9 mouse cellular contexts compared by ENCODE assay signal in genomic region chr4:126754231-126754611, GRCm38 (mm10). TPM values are rescaled to one million over a fixed set of nuclear protein-coding genes. Genes with fewer than 3 reads are reported as not detected.
DNase-seq lines count a peak whose midpoint lies in the region; ATAC-seq and TF ChIP-seq lines count a peak whose summit lies in the region.
"Had no signal": no experiment of that assay in that cellular context is flagged by ENCODE, and none has a peak within 500 bp of the region (broad histone marks: within the 10 kb centered on the region; RNA-seq: fewer than 3 reads in every experiment).

No protein-coding gene starts in this region.

- TF ChIP-seq CTCF in liver, postnatal 0 days (IDR thresholded peaks at IDR 0.05; ENCODE audit: low read depth) = no peak

- peaks cover 30% of the 10 kb centered on the region for H3K4me1 ChIP-seq in heart, embryonic 16.5 days (ENCODE audit: control insufficient read depth, insufficient read depth, low read length)
- peaks cover 0 to 7% of the 10 kb centered on the region in 2 experiments; a peak in 1 of 4 replicates for H3K4me1 ChIP-seq in ES-E14 (ENCODE audit: control insufficient read depth in 2 of 2, insufficient read depth in 2 of 2, low read length in 2 of 2, poor library complexity in 1 of 2)
- peaks cover 48% of the 10 kb centered on the region for H3K4me1 ChIP-seq in forebrain, embryonic 15.5 days
- H3K4me1 ChIP-seq in liver, postnatal 0 days (ENCODE audit: insufficient read depth) = peaks cover 16% of the 10 kb centered on the region

- H3K27ac ChIP-seq in heart, embryonic 16.5 days (ENCODE audit: low read length) = peak overlapping the region; percentile 97
- no peak overlapping the region for H3K27ac ChIP-seq in ES-E14 (ENCODE audit: insufficient read depth, low read depth, low read length, poor library complexity, severe bottlenecking)
- H3K27ac ChIP-seq in forebrain, embryonic 15.5 days (replicated peaks) = peak overlapping the region; percentile 99
- H3K27ac ChIP-seq in liver, postnatal 0 days (ENCODE audit: low read depth) = peak overlapping the region; percentile 95

- peak overlapping the region; percentile 74 for H3K4me2 ChIP-seq in heart, embryonic 16.5 days (ENCODE audit: low read depth, low read length)
- peak overlapping the region; percentile 94 for H3K4me2 ChIP-seq in forebrain, embryonic 15.5 days (replicated peaks)
- peak overlapping the region; percentile 89 for H3K4me2 ChIP-seq in liver, postnatal 0 days (ENCODE audit: low read depth, low read length)

- DNase-seq in heart, adult 9 months (ENCODE audit: low spot score in 2 of 2) = no peak
- DNase-seq in ES-E14 (ENCODE audit: low read depth, low spot score) = no peak
- no peak for DNase-seq in liver, postnatal 0 days
- DNase-seq in adrenal gland, postnatal 14 days = no peak
- no peak for DNase-seq in urinary bladder, adult 18-20 months (ENCODE audit: low spot score in 2 of 2)
- DNase-seq: kidney, postnatal 4 days had no signal

- peak overlapping the region; percentile 93 for H3K9ac ChIP-seq in heart, embryonic 16.5 days (ENCODE audit: low read length)
- peak overlapping the region; percentile 60; the same call in 1 of the 2 replicates for H3K9ac ChIP-seq in ES-E14 (ENCODE audit: insufficient read depth, low read depth, low read length, poor library complexity, severe bottlenecking)
- peak overlapping the region; percentile 98 for H3K9ac ChIP-seq in forebrain, embryonic 15.5 days (replicated peaks)
- peak overlapping the region; percentile 96 for H3K9ac ChIP-seq in liver, postnatal 0 days (replicated peaks)

- H3K27me3 ChIP-seq in heart, embryonic 16.5 days (ENCODE audit: control insufficient read depth, insufficient read depth, low read length) = no peaks in the 10 kb centered on the region
- H3K27me3 ChIP-seq in forebrain, embryonic 15.5 days = no peaks in the 10 kb centered on the region
- H3K27me3 ChIP-seq in liver, postnatal 0 days (ENCODE audit: insufficient read depth, low read length) = no peaks in the 10 kb centered on the region

- no peaks in the 10 kb centered on the region for H3K9me3 ChIP-seq in heart, embryonic 16.5 days (replicated peaks; ENCODE audit: control insufficient read depth, low read length)
- no peaks in the 10 kb centered on the region for H3K9me3 ChIP-seq in ES-E14 (ENCODE audit: control insufficient read depth, insufficient read depth, low read depth, low read length)
- H3K9me3 ChIP-seq in forebrain, embryonic 15.5 days = no peaks in the 10 kb centered on the region
- no peaks in the 10 kb centered on the region for H3K9me3 ChIP-seq in liver, postnatal 0 days (ENCODE audit: low read length)

- in situ Hi-C loops in ES-E14 (cut with MboI; ENCODE audit: low sequenced_read_pairs in 2 of 2, unreplicated experiment in 2 of 2) = no loop called here

- no peak for TF ChIP-seq EP300 in liver, postnatal 0 days (IDR thresholded peaks at IDR 0.05; ENCODE audit: low read depth)

- ATAC-seq in heart, embryonic 16.5 days (replicated peaks; ENCODE audit: extremely low read depth, insufficient read depth, low FRiP score) = no peak
- no peak for ATAC-seq in forebrain, embryonic 15.5 days (replicated peaks)
- no peak for ATAC-seq in liver, postnatal 0 days
- ATAC-seq in activated CD4-positive, CD25-positive, alpha-beta regulatory T cell, adult 4 months = no peak

- peaks cover 5% of the 10 kb centered on the region; the same call in 1 of the 2 replicates for H3K36me3 ChIP-seq in heart, embryonic 16.5 days (ENCODE audit: control insufficient read depth, insufficient read depth)
- peaks cover 9% of the 10 kb centered on the region; the same call in 1 of the 2 replicates for H3K36me3 ChIP-seq in ES-E14 (ENCODE audit: control insufficient read depth, insufficient read depth, low read length, poor library complexity, severe bottlenecking)
- H3K36me3 ChIP-seq in forebrain, embryonic 15.5 days = 0 out of 2 replicates have a peak, but pooled peaks cover 3% of the 10 kb centered on the region
- H3K36me3 ChIP-seq in liver, postnatal 0 days (replicated peaks; ENCODE audit: insufficient read depth, low read length) = peaks cover 8% of the 10 kb centered on the region; the same call in 1 of the 2 replicates

- 2% methylated on average over 12 of the region's 12 CpGs for WGBS in heart, embryonic 16.5 days
- under 1% methylated on average over 12 of the region's 12 CpGs for WGBS in forebrain, embryonic 15.5 days
- 1% methylated on average over 12 of the region's 12 CpGs for WGBS in liver, postnatal 0 days (ENCODE audit: insufficient replicate concordance)

- peak overlapping the region; percentile 82 for H3K4me3 ChIP-seq in heart, embryonic 16.5 days (ENCODE audit: low read length)
- peak overlapping the region; percentile 76 to 78 for H3K4me3 ChIP-seq in ES-E14 (ENCODE audit: insufficient read depth in 1 of 2, low read depth in 1 of 2, low read length in 2 of 2, poor library complexity in 1 of 2, severe bottlenecking in 1 of 2)
- H3K4me3 ChIP-seq in forebrain, embryonic 15.5 days = peak overlapping the region; percentile 99
- peak overlapping the region; percentile 70 for H3K4me3 ChIP-seq in liver, postnatal 0 days (ENCODE audit: low read depth, low read length)

TF ChIP-seq in ES-E14, 5 proteins besides CTCF, POLR2A, EP300 and RAD21:
- no peak for TF ChIP-seq ZNF384 (IDR thresholded peaks at IDR 0.05; ENCODE audit: low read depth, low read length)
- no peak for TF ChIP-seq ZC3H11A (IDR thresholded peaks at IDR 0.05; ENCODE audit: borderline replicate concordance, low read depth, low read length)
- no peak for TF ChIP-seq CHD2 (IDR thresholded peaks at IDR 0.05; ENCODE audit: low read depth, low read length)
- no peak for TF ChIP-seq HCFC1 (IDR thresholded peaks at IDR 0.05; ENCODE audit: borderline replicate concordance, insufficient read depth, low read length)
- no peak for TF ChIP-seq MAFK (IDR thresholded peaks at IDR 0.05; ENCODE audit: insufficient read depth, low read depth, low read length)

RNA-seq across cellular contexts. Expression of gene AU040320, which starts 0.9 kb away (rescaled TPM):
- 21.1 and 22.0 TPM in 2 replicates for polyA plus RNA-seq in heart, embryonic 16.5 days (2015; fragmentation: Nextera tagmentation; extraction: Ambion mirVana)
- 11.3 and 14.1 TPM in 2 replicates for total RNA-seq in ES-E14 (2012; rRNA removed)
- 32.2 and 35.4 TPM in 2 replicates for polyA plus RNA-seq in forebrain, embryonic 15.5 days (2015; fragmentation: Nextera tagmentation; extraction: Ambion mirVana)
- polyA plus RNA-seq in liver, postnatal 0 days (2015; fragmentation: Nextera tagmentation; extraction: Ambion mirVana) = 8.5 and 9.5 TPM in 2 replicates
- 10 to 100 TPM; 11.8 to 15.6 TPM for polyA plus RNA-seq in activated CD4-positive, CD25-positive, alpha-beta regulatory T cell, adult 4 months (2017; shearing (Covaris generic))
- 28.9 and 32.4 TPM in 2 replicates for total RNA-seq in adrenal gland, postnatal 14 days (2021)

RNA-seq across cellular contexts. Expression of gene Ncdn, which starts 1.0 kb away (rescaled TPM):
- 22.4 and 23.3 TPM in 2 replicates for polyA plus RNA-seq in heart, embryonic 16.5 days (2015; fragmentation: Nextera tagmentation; extraction: Ambion mirVana)
- total RNA-seq in ES-E14 (2012; rRNA removed) = 25.8 and 26.3 TPM in 2 replicates
- polyA plus RNA-seq in forebrain, embryonic 15.5 days (2015; fragmentation: Nextera tagmentation; extraction: Ambion mirVana) = 95.0 and 102 TPM in 2 replicates
- polyA plus RNA-seq in liver, postnatal 0 days (2015; fragmentation: Nextera tagmentation; extraction: Ambion mirVana) = 4.2 and 4.8 TPM in 2 replicates
- polyA plus RNA-seq in activated CD4-positive, CD25-positive, alpha-beta regulatory T cell, adult 4 months (2017; shearing (Covaris generic)) = 10 to 100 TPM; 11.5 to 14.0 TPM
- total RNA-seq in adrenal gland, postnatal 14 days (2021) = 23.8 and 30.8 TPM in 2 replicates

RNA-seq across cellular contexts. Expression of gene Tfap2e, which starts 18.2 kb away (rescaled TPM):
- polyA plus RNA-seq in heart, embryonic 16.5 days (2015; fragmentation: Nextera tagmentation; extraction: Ambion mirVana) = not detected in 2 replicates
- total RNA-seq in ES-E14 (2012; rRNA removed) = 0.49 and 1.1 TPM in 2 replicates
- polyA plus RNA-seq in forebrain, embryonic 15.5 days (2015; fragmentation: Nextera tagmentation; extraction: Ambion mirVana) = 0.78 and 1.0 TPM in 2 replicates
- polyA plus RNA-seq in liver, postnatal 0 days (2015; fragmentation: Nextera tagmentation; extraction: Ambion mirVana) = not detected in 2 replicates
- not detected for polyA plus RNA-seq in activated CD4-positive, CD25-positive, alpha-beta regulatory T cell, adult 4 months (2017; shearing (Covaris generic))
- total RNA-seq in adrenal gland, postnatal 14 days (2021) = not detected in 2 replicates
